Mouse (Mus musculus) gastrocnemius, adult 8-10 months (tissue): Measurements from ENCODE around the gene Cnpy2. TPM values are rescaled to one million over a fixed set of nuclear protein-coding genes. Genes with fewer than 3 reads are reported as not detected.
"Not testable (repeated sequence)": the region's sequence is repeated elsewhere in the genome, so short reads cannot be mapped to it uniquely, and the experiment has no call there.

Experiments used
- DNase-seq, 2 experiments: peaks; one replicate each; pipeline ENCODE4 v3.0.0; 2022; ENCODE audit warnings: low spot score in 2 of 2
- total RNA-seq, 4 experiments: library from RNA; stranded (reverse); gene quantifications; 2 replicates each; pipeline ENCODE4 v1.2.4; 2022

Gene Cnpy2
- total RNA-seq, 4 experiments from 2014 or later = 51.0 to 56.9 (median 52.2) TPM

DNA sequence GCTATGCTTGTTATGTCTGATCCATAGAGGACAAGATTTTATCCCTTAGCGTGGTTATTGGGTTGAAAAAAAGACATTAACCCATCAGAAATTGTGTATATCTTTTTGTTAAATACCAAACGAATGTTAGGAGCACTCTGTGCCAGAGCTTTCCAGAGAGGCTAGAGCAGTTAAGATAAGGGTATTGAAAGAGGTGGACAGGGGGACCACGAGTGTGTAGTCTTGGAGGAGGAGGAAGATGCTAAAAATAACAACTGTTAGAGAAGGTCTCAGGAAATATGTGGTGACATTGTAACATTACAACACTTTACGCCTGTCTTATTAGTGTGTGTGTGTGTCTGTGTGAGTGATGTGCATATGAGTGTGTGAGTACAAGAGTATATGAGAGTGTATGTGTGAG, 11.4 kb upstream of the Cnpy2 start:
- DNase-seq = no peak

DNA sequence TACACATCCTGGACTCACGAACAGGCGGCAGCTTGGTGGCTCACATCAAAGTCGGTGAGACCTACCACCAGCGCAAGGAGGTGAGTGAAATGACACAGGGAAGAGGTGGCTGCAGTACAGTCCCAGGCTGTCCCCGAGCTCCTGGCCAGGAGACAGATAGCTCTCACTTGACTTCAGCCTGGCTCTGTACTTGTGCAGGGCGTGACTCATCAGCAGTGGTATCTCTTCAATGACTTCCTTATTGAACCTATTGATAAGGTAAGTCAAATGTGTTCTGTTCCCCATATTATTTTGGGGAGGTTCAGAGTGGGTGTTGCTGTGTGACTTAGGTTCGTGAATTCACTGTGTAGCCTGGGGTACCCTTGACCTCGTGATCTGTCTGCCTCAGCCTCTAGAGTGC, 6.7 kb upstream of the Cnpy2 start:
- DNase-seq = no peak

DNA sequence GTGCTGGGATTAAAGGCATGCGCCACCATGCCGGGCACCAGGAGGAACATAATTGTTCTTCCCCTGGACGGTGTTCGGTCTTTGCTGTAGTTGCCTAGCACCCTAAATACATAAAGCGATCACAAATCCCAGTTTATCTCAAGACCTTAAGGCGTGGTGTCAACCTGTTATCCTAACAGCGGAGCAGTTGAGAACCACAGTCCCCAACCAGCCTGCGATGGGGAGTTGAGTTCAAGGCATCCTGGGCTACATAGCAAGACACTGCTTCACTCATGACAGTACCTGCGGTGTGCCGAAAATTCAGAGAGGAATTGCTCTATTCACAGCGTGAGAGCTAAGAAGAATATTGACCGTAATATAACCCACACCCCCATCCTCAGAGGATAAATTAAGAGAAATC, 618 bp upstream of the Cnpy2 start:
- no peak for DNase-seq

DNA sequence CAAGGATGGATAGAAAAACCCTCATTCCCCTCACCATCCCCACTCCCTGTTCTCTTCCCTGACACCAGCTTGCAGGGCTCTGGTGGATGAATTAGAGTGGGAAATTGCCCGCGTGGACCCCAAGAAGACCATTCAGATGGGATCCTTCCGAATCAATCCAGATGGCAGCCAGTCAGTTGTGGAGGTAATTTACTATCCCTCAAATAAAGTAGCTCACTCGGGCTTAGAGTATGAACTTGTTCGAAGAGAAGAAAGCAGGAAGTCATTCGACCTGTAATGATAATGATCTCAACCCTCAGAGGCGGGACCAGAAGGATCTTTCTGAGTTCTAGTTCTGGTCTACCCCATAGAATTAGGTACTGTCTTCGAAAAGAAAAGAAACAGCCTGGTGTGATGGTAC, 1.3 kb downstream of the Cnpy2 start:
- DNase-seq = no peak

DNA sequence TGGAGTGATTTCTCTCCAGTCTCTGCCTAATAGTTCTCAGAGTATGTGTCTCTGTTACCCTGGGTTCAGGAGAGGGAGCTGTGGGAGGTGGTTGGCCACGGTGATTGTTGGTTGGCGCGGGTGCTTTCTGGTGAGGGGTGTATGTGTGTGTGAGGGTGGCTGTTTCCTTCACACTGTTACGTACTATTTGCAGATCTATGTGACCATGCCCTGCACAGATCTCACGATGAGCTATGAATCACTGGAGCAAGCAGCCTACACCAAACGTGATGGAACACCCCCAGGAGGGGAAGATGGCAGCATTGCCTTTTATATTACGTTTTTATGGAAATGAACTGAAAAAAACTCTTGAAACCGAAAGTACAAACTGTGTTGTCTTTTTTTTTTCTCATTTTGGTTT, 4.6 kb downstream of the Cnpy2 start:
- DNase-seq = no peak

DNA sequence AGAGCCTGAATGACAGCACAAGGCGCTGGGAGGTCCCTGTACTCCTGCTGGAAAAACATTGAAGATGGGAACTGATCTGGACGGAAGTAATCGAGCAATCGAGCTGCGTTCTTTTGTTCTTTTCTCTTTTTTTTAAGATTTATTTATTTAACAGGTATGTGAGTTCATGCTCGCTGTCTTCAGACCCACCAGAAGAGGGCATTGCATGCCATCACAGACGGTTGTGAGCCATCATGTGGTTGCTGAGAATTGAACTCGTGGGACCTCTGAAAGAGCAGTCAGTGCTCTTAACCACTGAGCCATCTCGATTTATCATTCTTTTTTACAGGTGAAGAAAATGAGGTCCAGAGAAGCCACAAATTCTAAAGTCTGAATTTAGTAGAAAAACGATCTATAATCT, 5.4 kb downstream of the Cnpy2 start:
- DNase-seq = no peak

DNA sequence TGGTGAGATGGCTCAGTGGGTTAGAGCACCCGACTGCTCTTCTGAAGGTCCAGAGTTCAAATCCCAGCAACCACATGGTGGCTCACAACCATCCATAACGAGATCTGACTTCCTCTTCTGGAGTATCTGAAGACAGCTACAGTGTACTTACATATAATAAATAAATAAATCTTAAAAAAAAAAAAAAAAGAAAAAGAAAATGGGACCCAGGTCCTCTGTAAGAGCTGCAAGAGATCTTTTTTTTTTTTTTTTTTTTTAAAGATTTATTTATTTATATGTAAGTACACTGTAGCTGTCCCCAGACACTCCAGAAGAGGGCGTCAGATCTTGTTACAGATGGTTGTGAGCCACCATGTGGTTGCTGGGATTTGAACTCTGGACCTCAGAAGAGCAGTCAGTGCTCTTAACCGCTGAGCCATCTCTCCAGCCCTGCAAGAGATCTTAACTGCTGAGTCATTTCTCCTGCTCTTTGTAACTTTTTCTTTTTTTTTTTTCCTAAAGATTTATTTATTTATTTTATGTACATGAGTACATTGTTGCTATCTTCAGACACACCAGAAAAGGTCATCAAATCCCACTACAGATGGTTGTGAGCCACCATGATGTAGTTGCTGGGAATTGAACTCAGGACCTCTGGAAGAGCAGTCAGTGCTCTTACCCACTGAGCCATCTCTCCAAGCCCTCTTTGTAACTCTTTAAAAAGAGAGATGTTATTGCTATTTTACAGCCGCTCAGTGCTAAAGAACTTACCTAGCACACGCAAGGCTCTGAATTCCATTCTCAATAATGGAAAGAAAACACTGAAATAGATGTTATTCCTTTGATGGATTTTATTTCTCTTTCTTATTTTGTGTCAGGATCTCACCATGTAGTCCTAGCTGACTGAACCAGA, 10.3 kb downstream of the Cnpy2 start:
- DNase-seq = not testable (repeated sequence)

DNA sequence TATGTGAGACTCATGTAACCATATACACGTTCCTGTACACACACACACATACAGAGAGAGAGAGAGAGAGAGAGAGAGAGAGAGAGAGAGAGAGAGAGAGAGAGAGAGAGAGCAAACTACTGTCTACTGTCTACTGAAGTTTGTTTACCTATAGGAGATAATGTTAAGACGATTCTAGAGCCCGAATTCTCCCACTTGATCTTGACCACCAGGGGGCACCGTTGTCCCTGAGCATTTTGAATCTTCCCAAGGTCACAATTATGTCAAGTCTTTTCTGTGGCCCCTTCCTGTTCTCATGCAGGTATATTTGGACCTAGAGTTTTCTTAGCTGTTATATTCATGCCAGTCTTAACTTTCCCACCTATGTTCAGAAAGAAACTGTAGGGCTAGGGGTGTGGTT, 13.3 kb downstream of the Cnpy2 start:
- DNase-seq = peak; percentile 63 to 71

DNA sequence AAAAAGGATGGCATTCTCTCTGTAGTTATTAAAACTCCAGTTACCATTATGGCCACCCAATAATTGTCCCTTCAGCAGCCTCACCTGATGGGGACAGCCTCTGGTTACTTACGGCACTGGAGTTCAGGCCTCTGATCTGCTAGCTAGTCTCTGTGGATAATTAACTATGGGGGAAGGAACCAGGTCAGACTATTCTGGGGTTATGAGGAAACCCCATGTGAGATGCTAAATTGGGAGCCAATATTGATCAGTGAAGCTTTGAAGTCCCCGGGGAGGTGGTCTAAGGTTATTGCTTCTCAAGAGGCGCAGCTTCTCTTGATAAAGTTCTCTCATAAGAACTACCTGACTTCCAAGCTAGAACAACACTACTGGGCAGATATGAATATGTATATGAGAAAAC, 13.9 kb downstream of the Cnpy2 start:
- no peak for DNase-seq

DNA sequence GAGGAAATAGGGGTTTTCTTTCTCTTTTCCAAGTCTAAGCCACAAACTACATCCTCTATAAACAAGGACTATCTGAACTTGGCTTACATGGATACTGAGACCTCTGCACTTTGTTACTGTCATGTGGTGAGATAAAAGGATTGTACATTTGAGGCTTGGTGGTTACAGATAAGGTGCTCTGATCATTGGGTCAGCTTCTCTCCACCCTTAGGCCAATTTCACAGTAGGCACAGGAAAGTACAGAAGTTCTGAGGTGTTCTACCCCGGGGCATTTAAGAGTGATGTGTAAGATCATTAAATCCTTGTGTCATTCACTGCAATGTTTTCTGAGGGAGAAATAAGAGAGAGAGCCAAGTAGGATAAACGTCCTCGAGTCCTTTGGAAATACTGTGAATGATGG, 14.3 kb downstream of the Cnpy2 start:
- no peak for DNase-seq

DNA sequence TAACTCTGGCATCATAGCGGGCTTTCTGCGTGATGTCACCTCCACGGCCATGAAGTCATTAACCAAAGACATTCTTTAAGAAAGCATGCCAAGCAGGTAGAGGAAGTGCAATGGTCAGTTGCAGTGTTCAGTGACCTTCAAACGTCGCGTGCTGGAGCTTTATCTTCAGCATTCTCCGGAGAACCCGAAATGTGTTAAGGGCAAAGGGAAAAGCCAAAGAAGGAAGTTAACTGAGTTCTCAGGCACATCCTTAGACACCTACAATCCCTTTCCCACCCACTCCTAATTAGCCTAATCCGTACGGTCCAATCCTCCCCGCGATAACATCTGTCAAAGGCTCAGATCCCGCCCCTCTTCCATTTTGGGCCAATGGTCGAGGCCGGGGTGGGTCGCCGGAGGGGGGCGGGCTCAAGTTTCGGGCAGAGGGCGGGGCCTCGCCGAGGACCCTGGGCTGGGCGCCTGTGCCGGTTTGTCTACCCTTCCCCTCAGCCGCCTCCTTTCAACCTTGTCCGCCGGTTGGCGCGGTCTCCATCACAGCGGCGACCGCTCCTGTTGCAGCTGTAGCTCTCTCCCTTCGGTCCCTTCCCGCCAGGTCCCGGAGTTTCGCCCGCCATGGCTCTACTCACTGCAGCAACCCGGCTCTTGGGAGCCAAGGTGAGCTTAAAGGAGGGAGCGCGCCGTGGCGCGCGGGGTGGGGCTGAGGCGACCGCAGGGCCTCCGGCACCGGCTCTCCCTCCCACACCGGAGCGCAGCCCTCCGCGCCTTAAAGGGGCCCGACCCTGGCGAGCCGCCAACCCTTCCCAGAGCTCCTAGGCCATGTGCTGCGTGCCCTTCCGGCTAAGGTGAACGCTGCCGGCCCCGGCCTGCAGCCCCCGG, 15.3 kb downstream of the Cnpy2 start, which contains the start of gene Cs:
Cs (plus strand) TSS at position 429 of the 876 bp plus-strand sequence.
- peak; percentile 92 to 95 for DNase-seq

DNA sequence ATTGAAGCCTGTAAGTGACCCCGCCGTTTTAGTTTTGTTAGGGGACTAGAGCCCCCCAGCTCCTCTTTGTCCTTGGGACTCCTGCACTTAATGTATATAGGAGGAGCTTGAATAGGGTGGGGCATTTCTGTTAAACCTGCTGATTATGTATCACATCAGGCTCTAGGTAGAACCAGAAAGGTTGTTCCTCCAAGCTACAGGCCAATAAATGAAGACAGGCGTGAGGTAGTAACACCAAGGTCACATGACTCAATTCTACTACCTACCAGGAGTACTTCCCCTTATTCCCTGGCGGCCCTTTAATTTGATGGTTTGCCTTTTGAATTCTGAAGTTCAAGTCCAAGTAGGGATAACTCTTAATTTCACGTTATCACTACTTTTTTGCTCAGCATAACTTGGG, 16.2 kb downstream of the Cnpy2 start:
- no peak for DNase-seq

DNA sequence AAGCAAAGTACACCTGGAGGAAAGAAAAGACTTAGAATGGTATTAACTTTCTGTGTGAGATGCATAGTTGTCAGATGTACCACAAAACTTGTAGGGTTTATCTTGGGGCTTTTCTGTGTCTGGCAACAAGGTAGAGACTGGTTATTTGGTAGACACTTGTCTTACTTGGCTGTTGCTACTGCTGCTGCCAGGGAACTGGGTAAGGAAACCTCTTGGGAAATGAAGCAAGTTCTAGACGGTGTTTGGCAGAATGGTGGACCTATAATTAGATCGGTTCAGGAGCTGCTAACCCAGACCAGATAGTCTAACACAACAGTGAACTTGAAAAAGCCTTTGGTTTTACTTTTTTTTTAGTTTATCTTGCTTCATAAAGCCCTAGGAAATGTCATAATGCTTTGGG, 16.7 kb downstream of the Cnpy2 start:
- DNase-seq = no peak

DNA sequence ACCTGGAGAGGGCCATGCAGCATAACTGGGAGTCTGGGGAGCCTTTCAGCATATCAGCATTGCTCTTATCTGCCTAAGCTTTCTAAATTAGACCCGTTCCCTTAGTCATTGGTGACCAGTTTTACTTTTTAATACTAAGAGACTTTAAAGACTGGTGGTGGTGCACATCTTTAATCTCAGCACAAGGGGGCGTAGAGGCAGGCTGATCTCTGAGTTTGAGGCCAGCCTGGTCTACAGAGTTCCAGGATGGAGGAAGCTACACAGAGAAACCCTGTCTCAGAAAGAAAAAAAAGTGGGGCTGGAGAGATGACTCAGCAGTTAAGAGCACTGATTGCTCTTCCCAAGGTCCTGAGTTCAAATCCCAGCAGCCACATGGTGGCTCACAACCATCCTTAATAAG, 18.0 kb downstream of the Cnpy2 start:
- no peak for DNase-seq

DNA sequence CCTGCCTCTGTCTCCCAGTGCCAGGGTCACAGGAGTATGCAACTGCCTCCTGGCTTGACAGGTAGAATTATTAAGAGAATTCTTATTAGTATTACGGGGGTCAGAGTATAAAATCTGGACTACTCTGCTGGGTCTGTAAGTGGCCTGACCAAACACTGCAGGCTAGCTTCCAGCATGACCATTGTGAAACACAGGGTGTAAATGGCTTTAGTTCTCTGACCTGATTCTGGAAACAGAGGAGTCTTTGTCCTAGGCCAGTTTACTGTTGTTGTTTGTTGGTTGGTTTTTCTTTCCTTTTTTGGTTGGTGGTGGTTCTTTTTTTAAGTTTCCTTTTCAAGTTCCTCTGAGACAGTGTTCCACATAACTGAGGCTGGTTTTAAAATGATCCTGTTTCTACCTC, 21.2 kb downstream of the Cnpy2 start:
- no peak for DNase-seq

DNA sequence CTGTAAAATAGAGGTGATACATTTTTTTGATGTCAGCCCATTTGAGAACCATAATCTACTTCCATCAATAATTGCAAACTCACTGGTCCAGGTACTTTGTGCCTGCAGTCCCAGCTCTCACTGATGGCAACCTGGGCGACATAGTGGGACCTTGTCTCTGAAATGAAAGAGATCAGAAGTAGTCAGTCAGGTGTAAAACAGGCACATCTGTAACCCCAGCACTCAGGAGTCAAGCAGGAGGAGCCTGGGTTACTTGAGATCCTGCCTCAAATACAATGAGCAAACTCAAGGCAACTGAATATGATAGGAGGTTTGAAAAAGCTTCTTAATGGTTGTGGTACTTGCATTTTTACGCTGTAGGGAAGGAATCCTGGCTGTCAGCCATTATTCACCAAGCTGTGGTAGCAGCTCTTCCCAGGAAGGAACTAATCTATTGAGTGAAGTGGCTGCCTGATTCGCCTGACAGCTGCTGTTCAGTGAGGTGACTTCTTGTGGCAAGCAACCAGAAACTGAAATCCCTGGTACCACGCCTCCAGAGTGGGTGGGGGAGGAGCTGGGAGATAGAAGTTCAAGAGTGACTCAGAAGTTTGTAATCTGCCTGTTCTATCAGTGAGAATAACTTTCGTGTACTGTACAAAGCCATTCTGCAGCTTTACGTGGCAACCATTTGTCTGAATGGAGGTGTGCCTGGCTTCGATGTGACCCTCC, 22.5 kb downstream of the Cnpy2 start:
- peak; percentile 71 to 73 for DNase-seq

DNA sequence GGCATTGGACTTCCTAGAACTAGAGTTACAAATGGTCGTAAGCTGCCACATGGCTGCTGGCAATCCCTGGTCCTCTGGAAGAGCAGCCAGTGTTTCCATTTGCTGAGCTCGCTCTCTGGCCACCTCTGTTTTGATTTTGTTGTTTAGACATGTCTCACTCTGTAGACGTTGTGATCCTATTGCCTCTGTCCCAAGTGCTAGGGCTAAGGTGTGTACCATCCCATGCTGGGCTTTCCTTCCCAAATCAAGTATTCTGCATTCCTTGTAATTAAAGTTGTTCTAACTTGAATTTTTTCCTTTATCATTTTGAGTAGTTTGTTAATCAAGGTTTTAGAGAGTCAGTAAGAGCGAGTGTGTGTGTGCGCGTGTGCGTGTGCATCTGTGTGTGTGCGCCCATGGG, 25.3 kb downstream of the Cnpy2 start:
- no peak for DNase-seq

DNA sequence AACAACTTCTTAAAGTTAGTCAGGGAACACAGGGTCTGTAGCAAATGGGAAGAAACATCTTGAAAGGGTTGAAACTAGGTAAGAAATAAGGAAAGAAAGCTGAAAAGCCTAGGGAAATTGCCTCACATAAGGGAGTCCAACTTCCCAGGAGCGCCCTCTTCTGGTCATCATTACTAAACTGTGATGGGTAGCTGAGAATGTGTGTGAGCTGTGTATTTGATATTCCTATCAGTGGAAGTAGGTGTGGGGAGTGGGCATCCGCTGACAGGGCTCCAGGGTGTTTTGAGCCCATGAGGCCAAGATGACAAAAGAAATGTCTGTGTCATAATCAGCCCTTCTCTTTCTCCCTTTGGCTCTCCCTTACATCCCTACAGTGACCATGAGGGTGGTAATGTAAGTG, 36.5 kb downstream of the Cnpy2 start:
- no peak for DNase-seq

DNA sequence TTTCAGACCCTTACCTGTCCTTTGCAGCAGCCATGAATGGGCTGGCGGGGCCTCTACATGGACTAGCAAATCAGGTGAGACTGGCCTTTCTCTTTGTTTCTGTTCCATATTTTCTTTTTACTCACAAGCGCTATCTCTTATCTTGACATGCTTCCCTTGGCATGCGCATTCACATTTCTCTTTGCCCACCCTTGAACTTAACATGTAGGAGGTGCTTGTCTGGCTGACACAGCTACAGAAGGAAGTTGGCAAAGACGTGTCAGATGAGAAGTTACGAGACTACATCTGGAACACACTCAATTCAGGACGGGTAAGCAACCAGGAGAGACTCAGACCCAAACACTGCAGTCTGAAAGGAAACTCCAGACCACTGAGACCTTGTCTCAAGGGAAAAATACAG, 37.0 kb downstream of the Cnpy2 start:
- DNase-seq = no peak

DNA sequence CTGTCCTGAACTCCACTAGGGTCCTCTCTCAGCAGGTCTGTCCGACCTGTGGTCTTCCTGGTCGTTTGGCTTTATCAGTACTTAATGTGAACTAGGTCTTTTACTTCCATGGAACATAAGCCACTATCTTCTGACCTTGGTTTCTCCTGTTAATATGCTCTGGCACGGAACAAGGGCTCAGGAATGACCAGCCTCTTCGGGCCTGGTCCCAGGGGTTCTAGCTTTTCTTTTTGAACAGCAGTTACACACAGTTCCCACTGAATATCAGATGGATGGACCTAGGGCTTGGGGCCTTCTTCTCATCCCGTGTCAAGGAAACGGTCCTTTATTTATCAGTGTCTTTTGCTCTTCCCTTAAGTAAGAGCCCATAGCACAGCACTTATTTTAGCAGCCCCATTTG, 39.6 kb downstream of the Cnpy2 start:
- no peak for DNase-seq

DNA sequence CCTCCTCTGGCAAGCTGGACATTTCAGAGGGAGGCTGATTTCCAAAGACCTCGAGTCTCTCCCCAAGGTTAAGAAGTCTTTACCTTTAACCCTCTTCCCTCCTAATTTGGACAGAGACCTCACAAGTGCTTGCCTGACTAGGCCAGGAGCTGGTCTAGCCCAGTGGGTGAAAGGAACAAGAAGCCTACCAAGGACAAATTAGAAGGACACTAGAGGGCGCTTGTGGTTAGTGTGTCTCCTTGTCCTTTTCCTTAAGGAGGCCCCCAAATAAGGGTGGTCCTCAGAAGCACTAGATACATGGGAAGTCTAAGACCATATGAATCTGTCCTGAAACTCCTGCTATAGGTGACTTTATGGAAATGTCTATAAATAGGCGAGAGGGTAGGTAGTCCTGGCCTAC, 40.3 kb downstream of the Cnpy2 start:
- DNase-seq = no peak

DNA sequence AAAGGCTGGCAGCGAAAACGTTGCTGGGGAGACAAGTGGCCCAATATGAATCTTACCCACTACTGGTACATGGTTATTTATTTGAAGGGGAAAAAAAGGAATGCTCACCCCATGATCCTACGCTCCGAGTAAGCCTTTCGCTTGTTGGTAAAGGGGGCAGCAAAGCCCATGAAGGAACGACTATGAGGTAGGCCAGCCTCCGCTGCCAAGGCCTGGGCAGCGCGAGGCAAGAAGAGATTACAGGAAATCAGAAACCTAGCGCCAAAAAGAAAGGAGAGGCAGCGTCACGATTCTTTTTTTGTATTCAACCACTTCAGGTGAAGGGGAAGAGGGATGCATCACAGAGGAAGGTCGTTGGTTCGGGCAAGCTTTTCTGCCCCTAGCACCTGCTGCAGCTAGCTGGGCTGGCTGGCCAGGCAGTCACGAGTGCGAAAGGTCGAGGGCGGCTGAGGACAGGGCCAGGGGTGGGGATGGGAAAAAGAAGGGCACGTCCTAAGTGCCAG, 45.7 kb downstream of the Cnpy2 start:
- no peak for DNase-seq
